Mouse (Mus musculus): ENCODE measurements around the gene Mog. TPM values are rescaled to one million over a fixed set of nuclear protein-coding genes. Genes with fewer than 3 reads are reported as not detected.

The Mog gene
- polyA plus RNA-seq, 2 experiments = not detected

DNA sequence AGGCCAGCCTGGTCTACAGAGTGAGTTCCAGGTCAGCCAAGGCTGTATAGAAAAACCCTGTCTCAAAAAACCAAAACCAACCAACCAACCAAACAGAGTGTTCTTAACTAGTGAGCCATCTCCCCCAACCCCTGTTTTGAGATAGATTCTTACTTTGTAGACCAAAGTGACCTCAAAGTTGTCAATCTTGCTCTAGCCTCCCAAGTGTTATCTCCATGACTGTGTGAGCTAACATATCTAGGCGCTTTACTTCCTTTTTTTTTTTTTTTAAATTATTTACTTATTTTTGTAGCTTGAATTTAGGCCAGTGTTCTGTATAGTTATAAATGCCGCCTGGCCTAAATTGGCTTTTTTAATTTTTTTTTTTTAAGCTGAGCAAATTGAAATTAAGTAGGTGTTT lies 42.8 kb upstream of the Mog start:
- WGBS = 97% methylated on average over 2 of the region's 2 CpGs
- H3K9me3 ChIP-seq (ENCODE audit: control insufficient read depth, low read length) = no peaks in the 10 kb centered on the region
- no peaks in the 10 kb centered on the region for H3K27me3 ChIP-seq (ENCODE audit: control insufficient read depth, insufficient read depth, low read length)
- no peaks in the 10 kb centered on the region for H3K4me1 ChIP-seq (ENCODE audit: control insufficient read depth, insufficient read depth, low read length)
- TF ChIP-seq POLR2A (IDR thresholded peaks at IDR 0.05; ENCODE audit: borderline replicate concordance, extremely low read depth, insufficient read depth, insufficient read length) = no peak
- no peak overlapping the region for H3K4me3 ChIP-seq (replicated peaks; ENCODE audit: low read length)
- H3K4me2 ChIP-seq (replicated peaks; ENCODE audit: low read depth, low read length, severe bottlenecking) = no peak overlapping the region
- ATAC-seq (ENCODE audit: low FRiP score, low read depth) = no peak
- DNase-seq (ENCODE audit: low spot score) = no peak
- H3K36me3 ChIP-seq (ENCODE audit: control insufficient read depth, insufficient read depth, low read length) = peaks cover 84% of the 10 kb centered on the region
- H3K27ac ChIP-seq (replicated peaks; ENCODE audit: low read depth, low read length) = no peak overlapping the region
- no peak overlapping the region for H3K9ac ChIP-seq (ENCODE audit: low read depth, low read length, severe bottlenecking)

DNA sequence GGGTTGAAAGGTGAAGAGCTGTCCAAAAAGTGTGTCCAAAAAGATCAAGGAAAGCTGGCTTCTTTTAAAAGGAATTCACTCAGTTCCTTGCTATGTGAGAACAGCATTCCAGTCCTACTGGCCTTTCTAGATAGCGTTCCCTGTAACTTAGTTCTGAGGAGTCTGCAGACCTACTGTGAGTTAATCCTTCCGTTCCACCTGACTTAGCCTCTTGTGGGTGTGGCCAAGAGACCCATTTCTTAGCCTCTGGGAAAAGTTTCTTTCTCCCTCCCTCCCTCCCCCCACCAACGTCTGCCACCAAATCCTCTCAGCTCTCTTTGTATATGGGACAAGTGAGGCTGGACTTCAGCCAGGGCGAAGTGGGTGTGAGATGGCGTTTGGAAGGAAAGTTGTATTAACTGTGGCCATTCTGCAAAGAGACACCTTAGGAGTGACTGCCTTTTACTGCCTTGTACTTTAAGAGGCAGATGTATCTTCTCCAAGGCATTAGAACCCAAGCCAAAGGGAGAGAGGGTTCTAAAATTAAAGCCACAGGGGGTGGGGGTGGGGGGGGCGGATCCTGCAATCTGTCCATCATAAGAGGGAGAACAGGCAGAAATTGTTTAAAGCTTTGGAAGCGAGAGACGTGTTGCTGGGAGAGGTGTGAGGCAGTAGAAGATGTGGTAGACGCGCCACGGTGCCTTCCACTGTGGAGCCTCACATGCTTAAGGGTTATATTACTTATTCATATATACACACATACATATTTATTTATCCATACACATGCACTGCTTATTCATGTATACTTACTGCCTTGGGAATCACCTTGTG lies 40.7 kb upstream of the Mog start:
- H3K27ac ChIP-seq (replicated peaks; ENCODE audit: low read depth, low read length) = no peak overlapping the region
- H3K36me3 ChIP-seq (ENCODE audit: control insufficient read depth, insufficient read depth, low read length) = peaks cover 84% of the 10 kb centered on the region
- H3K27me3 ChIP-seq (ENCODE audit: control insufficient read depth, insufficient read depth, low read length) = no peaks in the 10 kb centered on the region
- no peak overlapping the region for H3K9ac ChIP-seq (ENCODE audit: low read depth, low read length, severe bottlenecking)
- no peak for TF ChIP-seq POLR2A (IDR thresholded peaks at IDR 0.05; ENCODE audit: borderline replicate concordance, extremely low read depth, insufficient read depth, insufficient read length)
- 83% methylated on average over 11 of the region's 11 CpGs for WGBS
- no peak overlapping the region for H3K4me3 ChIP-seq (replicated peaks; ENCODE audit: low read length)
- H3K4me1 ChIP-seq (ENCODE audit: control insufficient read depth, insufficient read depth, low read length) = no peaks in the 10 kb centered on the region
- H3K9me3 ChIP-seq (ENCODE audit: control insufficient read depth, low read length) = no peaks in the 10 kb centered on the region
- ATAC-seq (ENCODE audit: low FRiP score, low read depth) = no peak
- no peak overlapping the region for H3K4me2 ChIP-seq (replicated peaks; ENCODE audit: low read depth, low read length, severe bottlenecking)
- DNase-seq (ENCODE audit: low spot score) = no peak

DNA sequence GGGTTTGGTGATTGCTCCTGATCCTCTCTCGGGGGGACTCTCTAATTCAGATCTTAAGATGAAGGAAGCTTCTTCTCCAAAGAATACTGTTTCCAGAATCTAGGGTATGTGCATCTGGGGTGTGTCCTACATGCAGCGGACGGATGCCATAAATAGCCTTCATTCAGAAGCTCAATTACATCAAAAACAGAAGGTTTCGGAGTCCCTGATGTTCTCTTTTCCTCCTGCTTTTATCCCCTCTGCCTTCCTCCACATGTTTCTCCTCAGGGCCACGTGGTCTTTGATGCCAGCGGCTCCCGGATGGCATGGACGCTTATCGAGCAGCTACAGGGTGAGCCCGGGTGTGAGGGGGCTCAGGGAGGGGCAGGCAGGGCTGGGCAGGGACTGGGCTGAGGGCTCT lies 39.9 kb upstream of the Mog start:
- no peak overlapping the region for H3K4me3 ChIP-seq (replicated peaks; ENCODE audit: low read length)
- no peak for TF ChIP-seq POLR2A (IDR thresholded peaks at IDR 0.05; ENCODE audit: borderline replicate concordance, extremely low read depth, insufficient read depth, insufficient read length)
- no peaks in the 10 kb centered on the region for H3K9me3 ChIP-seq (ENCODE audit: control insufficient read depth, low read length)
- DNase-seq (ENCODE audit: low spot score) (no peak), ATAC-seq (ENCODE audit: low FRiP score, low read depth) (no peak)
- peaks cover 83% of the 10 kb centered on the region for H3K36me3 ChIP-seq (ENCODE audit: control insufficient read depth, insufficient read depth, low read length)
- no peak overlapping the region for H3K4me2 ChIP-seq (replicated peaks; ENCODE audit: low read depth, low read length, severe bottlenecking)
- H3K27ac ChIP-seq (replicated peaks; ENCODE audit: low read depth, low read length) = no peak overlapping the region
- no peaks in the 10 kb centered on the region for H3K27me3 ChIP-seq (ENCODE audit: control insufficient read depth, insufficient read depth, low read length)
- H3K9ac ChIP-seq (ENCODE audit: low read depth, low read length, severe bottlenecking) = no peak overlapping the region
- no peaks in the 10 kb centered on the region for H3K4me1 ChIP-seq (ENCODE audit: control insufficient read depth, insufficient read depth, low read length)
- WGBS = 76% methylated on average over 10 of the region's 10 CpGs

DNA sequence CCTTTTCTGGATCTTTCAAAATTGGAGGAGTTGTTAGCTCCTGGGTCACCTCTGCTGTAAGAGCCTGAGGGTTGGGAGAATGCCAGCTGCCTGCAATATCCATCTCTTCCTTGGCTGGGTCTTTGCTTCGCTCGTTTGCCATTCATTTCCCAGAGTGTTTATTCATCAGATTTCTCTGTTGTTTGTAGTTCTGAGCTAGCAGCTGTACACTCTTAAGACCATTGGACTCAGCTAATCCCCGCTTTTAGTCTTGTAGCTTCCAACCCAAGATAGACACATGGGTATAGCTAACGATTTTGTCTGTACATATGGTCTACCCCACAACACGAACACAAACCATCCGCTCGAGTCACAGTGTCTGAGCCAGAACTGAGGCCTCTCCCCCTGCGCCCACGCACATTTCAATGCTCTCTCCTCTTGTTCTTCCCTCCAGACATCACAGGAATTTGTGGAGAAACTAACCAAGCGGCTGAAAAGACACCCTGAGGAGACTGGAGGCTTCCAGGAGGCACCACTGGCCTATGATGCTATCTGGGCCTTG lies 39.0 kb upstream of the Mog start:
- no peak for TF ChIP-seq POLR2A (IDR thresholded peaks at IDR 0.05; ENCODE audit: borderline replicate concordance, extremely low read depth, insufficient read depth, insufficient read length)
- Histone ChIP-seq H3K4me2 (replicated peaks; ENCODE audit: low read depth, low read length, severe bottlenecking) (no peak overlapping the region), H3K9ac (ENCODE audit: low read depth, low read length, severe bottlenecking) (no peak overlapping the region), H3K4me3 (replicated peaks; ENCODE audit: low read length) (no peak overlapping the region), H3K9me3 (ENCODE audit: control insufficient read depth, low read length) (no peaks in the 10 kb centered on the region), H3K36me3 (ENCODE audit: control insufficient read depth, insufficient read depth, low read length) (peaks cover 79% of the 10 kb centered on the region), H3K4me1 (ENCODE audit: control insufficient read depth, insufficient read depth, low read length) (no peaks in the 10 kb centered on the region), H3K27me3 (ENCODE audit: control insufficient read depth, insufficient read depth, low read length) (no peaks in the 10 kb centered on the region), H3K27ac (replicated peaks; ENCODE audit: low read depth, low read length) (no peak overlapping the region)
- DNase-seq (ENCODE audit: low spot score) (no peak), ATAC-seq (ENCODE audit: low FRiP score, low read depth) (no peak)
- WGBS = 91% methylated on average over 10 of the region's 10 CpGs

DNA sequence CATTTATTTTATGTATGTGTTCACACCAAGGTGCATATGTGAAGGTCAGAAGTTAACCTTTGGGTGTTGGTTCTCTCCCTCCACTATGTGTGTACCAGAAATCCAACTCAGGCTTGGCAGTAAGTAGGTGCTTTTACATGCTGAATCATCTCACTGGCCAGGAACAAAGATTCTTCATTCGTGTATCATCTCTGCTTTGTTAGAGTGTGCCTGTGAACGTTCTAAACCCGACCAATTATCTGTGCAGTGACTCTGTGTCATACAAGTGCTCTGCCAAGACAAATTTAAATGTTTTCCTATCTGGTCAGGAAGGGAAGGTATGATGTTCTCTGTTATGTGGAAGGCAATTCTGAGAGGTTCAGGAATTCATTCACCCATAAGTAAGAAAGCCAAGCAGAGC lies 38.2 kb upstream of the Mog start:
- no peak overlapping the region for H3K4me2 ChIP-seq (replicated peaks; ENCODE audit: low read depth, low read length, severe bottlenecking)
- WGBS = 85% methylated on average over 3 of the region's 3 CpGs
- no peaks in the 10 kb centered on the region for H3K27me3 ChIP-seq (ENCODE audit: control insufficient read depth, insufficient read depth, low read length)
- H3K4me1 ChIP-seq (ENCODE audit: control insufficient read depth, insufficient read depth, low read length) = no peaks in the 10 kb centered on the region
- H3K36me3 ChIP-seq (ENCODE audit: control insufficient read depth, insufficient read depth, low read length) = peaks cover 82% of the 10 kb centered on the region
- H3K27ac ChIP-seq (replicated peaks; ENCODE audit: low read depth, low read length) = no peak overlapping the region
- ATAC-seq (ENCODE audit: low FRiP score, low read depth) (no peak), DNase-seq (ENCODE audit: low spot score) (no peak)
- TF ChIP-seq POLR2A (IDR thresholded peaks at IDR 0.05; ENCODE audit: borderline replicate concordance, extremely low read depth, insufficient read depth, insufficient read length) = no peak
- no peak overlapping the region for H3K9ac ChIP-seq (ENCODE audit: low read depth, low read length, severe bottlenecking)
- H3K9me3 ChIP-seq (ENCODE audit: control insufficient read depth, low read length) = no peaks in the 10 kb centered on the region
- H3K4me3 ChIP-seq (replicated peaks; ENCODE audit: low read length) = no peak overlapping the region
